Mouse (Mus musculus) spleen, adult 2 months (tissue): ENCODE data around the gene Ovca2.

Experiments
- CTCF ChIP-seq: fragments of 200-500 bp; IDR thresholded peaks from 2 replicates; pipeline ENCODE4 v1.5.1; 2011; ENCODE audit warnings: mild to moderate bottlenecking, inconsistent platforms; ENCODE audit not compliant: insufficient read depth, insufficient read length, insufficient replicate concordance; ENCODE audit errors: extremely low read depth
- POLR2A ChIP-seq: fragments of 200-500 bp; IDR thresholded peaks from 2 replicates; pipeline ENCODE4 v1.6.1; 2011; ENCODE audit warnings: low read depth, low read length, inconsistent platforms

DNA sequence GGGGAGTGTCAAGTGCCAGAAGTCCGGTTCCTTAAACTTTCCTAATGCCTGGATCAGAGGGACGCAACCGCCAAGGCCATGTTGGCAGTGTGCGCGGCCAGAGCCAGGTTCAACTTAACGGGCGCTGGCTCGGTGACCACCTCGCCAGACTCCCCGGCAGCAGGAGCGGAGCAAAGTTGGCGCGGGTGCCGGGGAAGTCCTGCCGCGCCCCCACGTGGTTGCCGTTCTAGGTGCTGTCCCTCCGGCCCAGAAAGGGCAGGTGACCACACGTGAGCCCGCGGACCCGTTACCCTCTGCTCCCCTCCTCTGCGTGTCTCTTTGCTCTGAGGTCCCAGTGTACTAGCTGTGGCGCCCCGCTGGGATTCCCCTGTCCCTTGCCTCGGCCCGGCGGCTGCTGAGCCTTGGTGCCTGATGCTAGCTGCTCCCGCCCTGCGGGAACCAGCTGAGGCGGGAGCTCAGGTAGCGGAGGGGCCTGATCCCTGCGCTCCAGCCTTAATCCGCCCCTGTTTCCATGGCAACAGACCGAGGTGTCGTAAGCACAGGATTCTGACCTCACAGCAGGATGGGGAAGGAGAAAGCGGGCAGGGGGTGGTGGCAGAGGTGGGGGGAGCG lies 16.3 kb upstream of the Ovca2 start:
- TF ChIP-seq CTCF (0 out of 2 replicates have a peak, but pooled peaks have one; percentile 5), POLR2A (no peak)
